13 mouse cellular contexts compared by ENCODE assay signal in the genomic region with DNA sequence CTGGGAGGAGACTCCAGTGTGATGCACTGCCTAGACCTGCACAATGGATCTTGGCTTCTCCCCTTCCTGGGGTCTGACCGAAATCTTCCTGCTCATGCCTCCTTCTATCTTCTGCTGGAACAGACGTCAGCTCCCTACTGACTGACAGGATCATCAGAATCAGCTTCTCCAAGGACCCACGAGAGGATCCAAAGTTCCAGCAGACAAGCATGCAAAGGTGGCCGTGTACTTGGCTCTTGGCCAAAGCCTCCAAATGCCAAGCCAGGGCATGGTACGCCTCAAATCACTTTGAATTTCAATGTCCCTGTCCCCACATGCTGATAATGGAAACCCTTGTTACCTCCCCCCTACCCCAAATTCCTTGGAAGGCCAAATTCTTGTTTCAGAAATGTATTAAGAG. TPM values are rescaled to one million over a fixed set of nuclear protein-coding genes. Genes with fewer than 3 reads are reported as not detected.
DNase-seq lines count a peak whose midpoint lies in the region; ATAC-seq lines count a peak whose summit lies in the region.
"Had no signal": no experiment of that assay in that cellular context is flagged by ENCODE, and none has a peak within 500 bp of the region (broad histone marks: within the 10 kb centered on the region; RNA-seq: fewer than 3 reads in every experiment).

No protein-coding gene starts in this region.

- H3K27ac ChIP-seq in limb, embryonic 13.5 days = peak overlapping the region; percentile 81; the same call in 1 of the 2 replicates
- H3K27ac ChIP-seq in limb, embryonic 10.5 days = no peak overlapping the region
- H3K27ac ChIP-seq: liver, embryonic 13.5 days; midbrain, embryonic 15.5 days; neural tube, embryonic 15.5 days had no signal

- H3K36me3 ChIP-seq in limb, embryonic 13.5 days = no peaks in the 10 kb centered on the region
- no peaks in the 10 kb centered on the region for H3K36me3 ChIP-seq in limb, embryonic 10.5 days
- H3K36me3 ChIP-seq: liver, embryonic 13.5 days; midbrain, embryonic 15.5 days; neural tube, embryonic 15.5 days had no signal

- no peak for ATAC-seq in limb, embryonic 13.5 days (ENCODE audit: low FRiP score, low read depth)
- ATAC-seq: inflammation-experienced regulatory T-cells, adult 6 months; midbrain, embryonic 15.5 days; Patski had no signal

- H3K27me3 ChIP-seq in limb, embryonic 13.5 days = peaks cover 9% of the 10 kb centered on the region; the same call in 1 of the 2 replicates
- peaks cover 15% of the 10 kb centered on the region for H3K27me3 ChIP-seq in limb, embryonic 10.5 days (ENCODE audit: low read depth, poor library complexity, severe bottlenecking)
- H3K27me3 ChIP-seq: midbrain, embryonic 15.5 days; neural tube, embryonic 15.5 days had no signal

- H3K4me1 ChIP-seq in limb, embryonic 13.5 days = peaks cover 32% of the 10 kb centered on the region
- H3K4me1 ChIP-seq in limb, embryonic 10.5 days = peaks cover 17% of the 10 kb centered on the region
- H3K4me1 ChIP-seq: liver, embryonic 13.5 days had no signal

- H3K9ac ChIP-seq in limb, embryonic 13.5 days = no peak overlapping the region
- H3K9ac ChIP-seq: liver, embryonic 13.5 days; midbrain, embryonic 15.5 days; neural tube, embryonic 15.5 days had no signal

- intact Hi-C loops in heart, postnatal 25 days (cut with DNase I) = no loop called here

- peak; percentile 85 for DNase-seq in heart, adult 11 months
- no peak for DNase-seq in heart, postnatal 25 days (ENCODE audit: low spot score)
- no peak for DNase-seq in limb, embryonic 10.5 days (ENCODE audit: low spot score)
- peak; percentile 65 to 75 for DNase-seq in cerebellum, adult 18-20 months
- peak; percentile 68 to 76 for DNase-seq in cerebellum, postnatal 36 days
- no peak for DNase-seq in urinary bladder, postnatal 14 days (ENCODE audit: low spot score)
- DNase-seq in natural killer cell, adult 2 months (ENCODE audit: low spot score in 2 of 2) = no peak
- DNase-seq: liver, embryonic 13.5 days had no signal

- H3K9me3 ChIP-seq in limb, embryonic 13.5 days = no peaks in the 10 kb centered on the region
- no peaks in the 10 kb centered on the region for H3K9me3 ChIP-seq in limb, embryonic 10.5 days (replicated peaks)
- H3K9me3 ChIP-seq: liver, embryonic 13.5 days; midbrain, embryonic 15.5 days; neural tube, embryonic 15.5 days had no signal

- H3K4me3 ChIP-seq in limb, embryonic 13.5 days = no peak overlapping the region
- no peak overlapping the region for H3K4me3 ChIP-seq in limb, embryonic 10.5 days
- H3K4me3 ChIP-seq: liver, embryonic 13.5 days; midbrain, embryonic 15.5 days; neural tube, embryonic 15.5 days had no signal

- WGBS in limb, embryonic 13.5 days = 54% methylated on average over 5 of the region's 5 CpGs
- 82% methylated on average over 5 of the region's 5 CpGs for WGBS in limb, embryonic 10.5 days

- H3K4me2 ChIP-seq in limb, embryonic 13.5 days (replicated peaks) = peak overlapping the region; percentile 37; the same call in 1 of the 2 replicates
- H3K4me2 ChIP-seq: liver, embryonic 13.5 days; midbrain, embryonic 15.5 days; neural tube, embryonic 15.5 days had no signal

RNA-seq across cellular contexts. Expression of a gene that starts 5.9 kb away (rescaled TPM):
- total RNA-seq in heart, postnatal 25 days (2021) = under 1 TPM; 0.26 to 0.53 TPM
- 0.60 and 0.61 TPM in 2 replicates for polyA plus RNA-seq in limb, embryonic 13.5 days (2015; fragmentation: Nextera tagmentation; extraction: Ambion mirVana)
- 0.10 and 0.23 TPM in 2 replicates for polyA plus RNA-seq in limb, embryonic 10.5 days (2016; fragmentation: Nextera tagmentation; extraction: Ambion mirVana)
- polyA plus RNA-seq: inflammation-experienced regulatory T-cells, adult 6 months; Patski had no signal

RNA-seq across cellular contexts. Expression of a gene that starts 37.2 kb away (rescaled TPM):
- 10 to 100 TPM; 43.3 to 50.0 TPM for total RNA-seq in heart, postnatal 25 days (2021)
- 319 TPM in 2 replicates for polyA plus RNA-seq in limb, embryonic 13.5 days (2015; fragmentation: Nextera tagmentation; extraction: Ambion mirVana)
- 124 and 208 TPM in 2 replicates for polyA plus RNA-seq in limb, embryonic 10.5 days (2016; fragmentation: Nextera tagmentation; extraction: Ambion mirVana)
- polyA plus RNA-seq: inflammation-experienced regulatory T-cells, adult 6 months; Patski had no signal

RNA-seq across cellular contexts. Expression of a gene that starts 46.2 kb away (rescaled TPM):
- total RNA-seq in heart, postnatal 25 days (2021) = 1 to 10 TPM; 6.0 to 7.7 TPM
- 87.3 and 87.8 TPM in 2 replicates for polyA plus RNA-seq in limb, embryonic 13.5 days (2015; fragmentation: Nextera tagmentation; extraction: Ambion mirVana)
- 87.2 and 94.7 TPM in 2 replicates for polyA plus RNA-seq in limb, embryonic 10.5 days (2016; fragmentation: Nextera tagmentation; extraction: Ambion mirVana)

RNA-seq across cellular contexts. Expression of a gene that starts 56.9 kb away (rescaled TPM):
- 10 to 100 TPM in 1 of 2 experiments, 1 to 10 TPM in 1; 8.4 to 10.4 TPM for total RNA-seq in heart, postnatal 25 days (2021)
- 31.9 and 32.6 TPM in 2 replicates for polyA plus RNA-seq in limb, embryonic 13.5 days (2015; fragmentation: Nextera tagmentation; extraction: Ambion mirVana)
- 45.3 and 46.7 TPM in 2 replicates for polyA plus RNA-seq in limb, embryonic 10.5 days (2016; fragmentation: Nextera tagmentation; extraction: Ambion mirVana)

Comparison
In these comparisons a context has a peak if more than half of its experiments do, and no peak if none do; other contexts are left out.
1. DNase-seq: peak in heart, adult 11 months (single experiment), cerebellum, adult 18-20 months (2 of 2) and cerebellum, postnatal 36 days (2 of 2); none in heart, postnatal 25 days (single experiment), limb, embryonic 10.5 days (single experiment), urinary bladder, postnatal 14 days (single experiment) and natural killer cell, adult 2 months (0 of 2).